Mouse (Mus musculus) gastrocnemius, adult 18-20 months (tissue): ENCODE data around the gene Rabl6. TPM values are rescaled to one million over a fixed set of nuclear protein-coding genes. Genes with fewer than 3 reads are reported as not detected.
"Not testable (repeated sequence)": the region's sequence is repeated elsewhere in the genome, so short reads cannot be mapped to it uniquely, and the experiment has no call there.

Experiments used
- DNase-seq: peaks from one replicate; pipeline ENCODE4 v3.0.0; 2021; ENCODE audit warnings: low spot score
- total RNA-seq, 2 experiments: library from RNA; stranded (reverse); gene quantifications; 2 replicates each; pipeline ENCODE4 v1.2.3; 2021

The Rabl6 gene
- total RNA-seq, 2 experiments from 2014 or later, result 75.3 to 82.5 TPM

DNA sequence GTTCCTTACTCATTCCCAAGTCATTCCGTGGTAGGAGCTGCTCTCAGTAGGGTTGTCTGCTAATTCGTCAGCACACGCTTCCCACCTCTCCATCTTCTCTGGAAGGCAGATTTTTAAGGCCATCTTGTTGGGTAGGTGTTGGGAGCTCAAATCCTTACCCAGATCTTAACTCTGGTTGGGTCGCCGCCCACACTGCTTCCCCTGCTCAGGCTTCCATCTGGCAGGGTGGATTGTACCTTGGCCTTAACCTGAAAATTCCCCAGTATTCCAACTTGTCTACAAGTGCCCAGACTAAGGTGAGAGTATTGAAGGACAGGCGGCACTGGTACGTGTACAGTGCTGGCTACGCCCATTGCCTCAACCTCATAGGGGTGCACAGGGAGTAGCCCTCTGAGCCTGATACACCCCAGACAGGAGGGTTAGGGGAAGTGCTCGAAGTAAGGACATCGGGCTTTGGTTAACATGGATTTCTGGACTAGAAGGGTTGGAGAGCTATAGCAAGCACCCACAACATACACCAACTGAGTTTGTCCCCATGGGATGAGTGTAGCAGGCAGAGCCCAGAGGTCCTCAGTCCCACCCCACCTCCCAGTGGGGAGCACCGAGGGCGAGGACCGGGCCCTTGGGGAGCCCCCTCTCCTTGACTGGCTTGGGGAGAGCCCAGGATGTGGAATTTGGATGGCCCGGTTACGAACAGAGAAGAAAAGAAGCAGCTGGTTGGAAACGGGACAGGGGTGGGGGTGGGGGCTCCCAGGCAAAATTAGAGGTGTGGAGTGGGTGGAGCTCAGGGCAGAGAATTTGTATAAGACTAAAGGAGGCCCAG is 32.1 kb downstream of the Rabl6 start:
- no peak for DNase-seq

DNA sequence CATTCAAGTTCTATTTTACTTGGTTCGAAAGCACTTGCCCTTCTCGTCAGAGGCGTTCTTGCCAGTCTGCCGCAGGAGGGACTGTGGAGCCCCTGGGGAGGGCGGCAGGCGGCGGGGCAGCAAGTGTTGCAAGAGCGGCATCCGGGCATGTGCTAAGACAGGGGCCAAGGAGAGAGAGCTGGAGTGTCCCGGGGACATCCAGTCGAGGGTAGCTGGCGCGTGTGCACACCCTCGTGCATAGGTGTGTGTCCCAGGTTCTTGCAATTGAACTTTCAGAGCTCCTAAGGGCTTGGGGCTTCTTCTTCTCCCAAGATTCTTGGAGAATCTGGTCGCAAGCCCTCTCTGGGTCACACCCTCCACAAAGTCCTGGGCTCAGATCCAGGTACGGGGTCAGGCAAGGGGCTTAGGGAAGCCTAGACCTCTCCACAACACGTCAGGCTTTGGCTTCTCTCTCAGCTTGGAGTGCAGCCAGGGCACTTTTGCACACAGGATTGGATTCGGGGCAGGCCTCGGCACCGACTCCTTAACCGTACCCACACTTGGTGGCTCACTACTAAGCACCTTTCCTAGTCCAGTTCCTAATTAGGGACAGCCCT is 32.8 kb downstream of the Rabl6 start:
- peak; percentile 32 for DNase-seq

DNA sequence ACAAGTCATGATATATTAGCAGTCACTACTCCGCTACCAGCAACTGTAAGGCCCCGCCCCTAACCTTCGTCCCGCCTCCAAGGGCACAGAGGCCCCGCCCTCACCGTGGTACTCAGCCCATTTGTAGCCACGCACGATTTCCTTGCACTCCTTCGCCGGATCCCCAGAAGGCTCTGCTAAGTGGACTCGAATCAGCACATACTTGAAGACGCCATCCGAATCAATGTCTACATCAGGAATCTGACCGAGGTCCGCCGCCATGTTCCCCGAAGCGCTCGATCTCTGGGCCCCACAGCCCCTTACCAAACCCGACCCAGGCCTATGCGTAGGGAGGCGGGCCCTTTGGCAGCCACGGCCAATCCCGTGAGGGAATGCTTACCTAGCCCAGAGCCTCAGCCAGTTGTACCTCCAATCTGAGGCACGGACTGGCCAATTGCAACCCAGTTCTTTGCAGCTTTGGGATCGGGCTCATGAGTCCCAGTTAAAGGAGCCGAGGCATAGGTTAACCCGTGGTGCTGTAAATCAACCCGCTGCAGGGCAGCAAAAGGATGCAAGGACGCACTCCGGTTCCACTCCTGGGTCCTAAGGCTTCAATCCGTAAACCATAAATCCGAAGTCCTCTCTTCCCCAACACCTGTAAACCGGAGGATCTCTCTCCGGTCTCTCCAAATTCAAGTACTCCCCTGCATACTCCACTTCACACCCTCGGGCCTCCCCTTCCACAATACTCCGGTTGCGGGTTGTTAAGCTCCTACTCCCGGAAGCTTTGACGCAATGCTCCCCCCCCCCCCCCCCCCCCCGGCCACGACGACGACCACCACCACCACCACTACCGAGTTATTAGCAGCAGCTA is 33.5 kb downstream of the Rabl6 start, which contains the start of the genes Mamdc4 and Phpt1:
TSS of gene Mamdc4 (minus strand) at position 267 of the 853 bp plus-strand sequence.
TSS of gene Phpt1 (minus strand) at position 646 of the 853 bp plus-strand sequence.
- DNase-seq, result peak; percentile 97

DNA sequence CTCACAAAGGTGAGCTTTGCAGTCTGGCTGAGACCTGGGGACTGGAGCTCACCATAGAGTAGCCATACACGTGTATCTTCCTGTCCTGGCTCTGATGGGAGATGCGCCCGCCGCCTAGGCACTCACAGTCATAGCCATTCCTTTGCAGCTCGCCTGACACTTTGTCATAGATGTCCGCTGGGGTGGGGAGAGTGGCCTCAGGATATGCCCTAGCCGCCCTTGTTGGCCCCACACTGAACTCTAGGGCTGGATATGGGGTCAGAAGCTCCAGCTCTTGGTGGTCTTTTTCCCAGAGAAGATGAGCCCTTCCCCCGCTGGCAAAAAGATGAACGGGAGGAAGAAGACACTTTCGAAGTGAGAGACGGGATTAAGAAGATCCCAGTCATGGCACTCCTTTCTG is 34.2 kb downstream of the Rabl6 start:
- DNase-seq, result no peak

DNA sequence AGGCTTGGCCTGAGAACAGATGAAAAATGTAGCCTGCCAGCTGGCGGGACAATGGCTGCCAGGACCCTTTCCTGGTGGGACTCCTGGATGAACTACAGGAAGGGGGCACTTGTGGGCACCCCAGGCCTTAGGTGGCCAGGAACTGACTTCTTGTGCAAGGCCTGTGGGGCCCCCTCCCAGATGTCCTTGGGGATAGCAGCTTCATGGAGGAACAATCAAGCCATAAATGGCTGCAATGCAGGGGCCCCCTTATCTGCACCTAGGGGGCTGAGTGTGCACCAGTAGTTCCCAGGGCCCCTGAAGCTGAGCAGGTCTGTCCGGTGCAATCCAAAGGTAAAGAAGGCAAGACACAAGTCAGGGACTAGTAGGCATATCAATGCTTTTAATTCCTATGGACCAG is 35.3 kb downstream of the Rabl6 start:
- no peak for DNase-seq

DNA sequence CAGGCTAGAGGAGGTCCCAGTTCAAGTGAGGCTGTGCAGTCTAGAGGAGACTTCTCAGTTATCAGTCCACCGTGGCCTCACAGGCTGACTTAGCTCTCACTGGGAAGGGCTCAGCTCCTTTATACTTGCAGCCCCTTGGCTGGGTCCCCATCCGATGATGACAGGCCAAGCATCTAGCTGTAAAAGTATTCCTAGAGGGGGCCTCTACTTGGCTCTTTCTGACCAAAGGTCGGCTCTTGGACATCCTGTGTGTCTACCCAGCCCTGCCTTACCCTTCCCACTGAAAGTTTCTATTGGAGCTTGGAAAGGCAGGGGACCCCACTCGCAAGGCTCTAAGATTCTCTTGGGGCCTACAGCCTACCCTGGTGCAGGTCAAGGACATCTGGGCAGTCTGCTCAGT is 37.1 kb downstream of the Rabl6 start:
- DNase-seq, result no peak

DNA sequence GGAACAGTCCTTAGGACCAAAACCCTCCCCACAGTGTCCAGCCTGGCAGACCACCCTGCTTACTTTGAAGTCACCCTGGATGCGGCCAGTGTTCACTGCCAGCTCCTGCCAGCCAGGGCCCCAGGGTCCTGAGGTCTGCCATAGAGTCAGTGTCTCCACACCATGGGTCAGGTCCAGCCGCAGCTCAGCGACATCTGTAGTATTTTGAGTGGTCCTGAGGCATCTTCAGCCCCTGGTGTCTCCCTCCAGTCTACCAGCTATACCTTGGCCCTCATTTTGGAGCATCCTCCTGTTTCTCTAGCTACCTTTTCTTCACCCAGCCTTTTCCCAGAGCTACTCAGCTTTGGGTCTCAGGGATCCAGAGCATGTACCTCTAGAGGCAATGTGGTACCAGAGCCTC is 39.0 kb downstream of the Rabl6 start:
- DNase-seq, result no peak

DNA sequence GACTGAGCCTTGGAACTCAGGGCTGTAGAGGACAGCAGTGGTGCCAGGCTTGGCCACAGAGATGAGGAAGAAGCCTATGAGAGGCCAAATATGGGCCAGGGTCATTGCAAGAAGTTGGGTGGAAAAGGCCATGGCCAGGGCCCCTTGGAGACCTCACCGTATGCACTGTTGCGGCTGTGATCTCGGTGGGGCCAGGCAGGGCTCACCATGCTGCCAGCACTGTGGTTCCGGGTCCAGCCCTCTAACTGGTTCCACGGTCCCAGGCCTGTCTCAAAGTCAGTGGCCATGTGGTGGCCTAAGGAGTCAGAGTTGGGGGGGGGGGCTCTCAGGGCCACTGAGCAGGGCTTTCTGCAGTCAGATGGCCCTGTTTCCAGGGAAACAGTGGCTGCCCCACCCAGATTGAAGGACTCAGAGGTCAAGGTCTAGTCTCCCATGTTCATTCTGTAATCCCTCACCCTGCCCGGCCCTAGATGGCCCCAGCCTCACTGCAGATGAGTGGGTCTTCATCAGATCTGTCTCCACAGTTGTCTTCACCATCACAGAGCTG is 39.8 kb downstream of the Rabl6 start:
- DNase-seq, result no peak

DNA sequence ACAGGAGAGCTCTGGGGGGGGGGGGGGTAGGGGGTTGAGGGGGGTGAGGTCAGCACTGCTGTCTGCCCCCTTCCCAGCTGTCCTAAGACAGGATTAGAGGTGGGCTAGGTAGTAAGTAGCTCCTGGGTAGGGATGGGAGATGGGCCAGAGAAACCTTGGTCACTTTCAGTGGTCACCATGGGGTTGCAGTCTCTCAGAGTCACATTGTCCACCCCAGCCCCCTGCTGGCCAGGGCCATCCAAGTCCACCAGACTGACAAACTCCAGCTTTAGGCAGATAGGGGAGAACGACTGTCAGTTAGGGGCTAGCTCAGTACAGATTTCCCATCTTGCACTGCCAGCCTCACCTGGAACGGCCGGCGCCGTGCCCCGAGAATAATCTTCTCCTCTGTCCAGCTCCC is 41.8 kb downstream of the Rabl6 start:
- no peak for DNase-seq

DNA sequence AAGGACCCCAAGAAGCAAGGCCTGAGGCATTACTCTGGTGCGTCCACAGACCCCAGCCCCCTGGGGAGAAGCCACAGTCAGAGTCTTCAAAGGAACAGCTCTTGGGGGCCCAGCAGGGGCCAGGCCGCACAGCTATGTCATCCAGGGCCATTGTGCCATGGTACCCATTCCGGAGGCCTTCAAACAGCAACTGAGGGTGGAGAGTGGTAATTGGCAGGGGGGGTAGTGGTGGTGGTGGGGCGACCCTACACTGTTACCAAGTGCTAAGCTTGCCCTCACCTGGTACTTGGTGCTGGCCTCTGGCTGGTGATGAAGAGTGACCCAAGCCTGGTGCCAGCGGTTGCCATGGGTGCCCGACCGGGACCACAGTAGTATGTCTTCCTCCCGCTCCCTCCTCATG is 42.6 kb downstream of the Rabl6 start:
- no peak for DNase-seq

DNA sequence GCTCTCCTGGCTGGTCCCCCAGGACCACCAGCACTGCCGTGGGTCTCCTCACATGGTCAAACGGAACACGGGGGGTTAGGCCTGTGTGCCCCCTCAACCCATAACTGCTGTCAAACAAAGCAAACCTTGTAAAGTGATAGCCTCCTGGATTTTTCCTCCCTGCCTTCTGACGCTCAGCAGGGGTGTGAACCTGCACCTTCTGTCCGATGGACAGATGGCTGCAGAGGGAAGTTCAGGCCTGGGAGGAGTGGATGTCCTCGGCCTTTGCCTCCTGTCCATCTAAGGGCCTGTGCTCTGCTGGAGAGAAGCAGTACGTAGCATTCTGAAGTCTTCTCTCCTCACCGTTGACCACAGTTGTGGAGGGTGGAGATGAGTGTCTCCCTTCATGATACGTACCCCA is 46.4 kb downstream of the Rabl6 start:
- DNase-seq, result no peak

DNA sequence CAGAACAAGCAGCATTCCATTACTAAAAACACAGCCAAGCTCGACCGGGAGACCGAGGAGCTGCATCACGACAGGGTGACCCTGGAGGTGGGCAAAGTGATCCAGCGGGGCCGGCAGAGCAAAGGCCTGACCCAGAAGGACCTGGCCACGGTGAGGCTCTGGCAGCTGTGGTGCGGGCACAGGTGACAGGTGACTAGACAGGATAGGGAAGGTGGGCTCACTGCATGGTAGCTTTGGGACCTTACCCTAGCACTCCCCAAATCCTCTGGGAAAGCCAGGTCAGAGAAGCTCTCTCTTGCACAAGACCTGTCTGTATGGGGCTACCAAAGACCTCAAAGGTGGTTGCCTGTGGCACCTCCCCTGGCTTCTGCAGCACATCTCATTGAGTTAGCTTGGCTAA is 47.8 kb downstream of the Rabl6 start:
- DNase-seq, result no peak

DNA sequence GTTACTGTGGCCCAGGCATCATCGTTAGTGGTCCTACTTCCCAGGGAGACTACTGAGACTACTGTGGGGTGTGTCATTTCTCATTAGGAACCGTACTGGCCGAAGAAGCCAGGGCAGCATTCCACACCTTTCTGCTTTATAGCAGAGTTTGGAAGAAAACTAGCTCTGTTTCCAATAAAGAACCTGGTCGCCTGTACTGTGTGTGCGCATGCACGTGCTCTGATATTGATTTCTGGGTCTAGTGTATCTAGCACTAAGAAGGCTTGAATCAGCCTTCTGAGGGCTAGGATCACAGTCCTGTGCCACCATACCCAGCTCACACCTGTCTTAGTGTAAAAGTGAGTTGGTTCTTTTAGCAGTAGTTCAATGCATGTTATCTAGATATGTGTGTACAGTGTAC is 49.5 kb downstream of the Rabl6 start:
- DNase-seq, result no peak

DNA sequence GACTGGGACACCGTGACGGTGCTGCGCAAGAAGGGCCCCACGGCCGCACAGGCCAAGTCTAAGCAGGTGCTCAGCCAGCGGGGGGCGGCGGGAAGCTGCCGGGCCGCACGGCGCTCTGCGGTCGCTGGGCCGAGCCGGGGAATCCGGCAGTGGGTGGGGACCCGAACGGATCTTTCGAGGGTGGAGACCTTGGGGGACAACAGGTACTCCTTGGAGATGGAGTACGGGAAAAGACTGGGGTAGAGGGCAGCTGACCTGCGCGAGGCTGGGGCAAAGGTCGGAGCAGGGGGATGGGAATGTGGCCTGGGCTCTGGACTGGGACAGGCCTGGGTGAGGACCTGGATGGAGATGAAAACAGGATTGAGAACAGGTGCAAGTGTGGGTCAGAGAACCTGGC is 50.4 kb downstream of the Rabl6 start:
- DNase-seq, result no peak

DNA sequence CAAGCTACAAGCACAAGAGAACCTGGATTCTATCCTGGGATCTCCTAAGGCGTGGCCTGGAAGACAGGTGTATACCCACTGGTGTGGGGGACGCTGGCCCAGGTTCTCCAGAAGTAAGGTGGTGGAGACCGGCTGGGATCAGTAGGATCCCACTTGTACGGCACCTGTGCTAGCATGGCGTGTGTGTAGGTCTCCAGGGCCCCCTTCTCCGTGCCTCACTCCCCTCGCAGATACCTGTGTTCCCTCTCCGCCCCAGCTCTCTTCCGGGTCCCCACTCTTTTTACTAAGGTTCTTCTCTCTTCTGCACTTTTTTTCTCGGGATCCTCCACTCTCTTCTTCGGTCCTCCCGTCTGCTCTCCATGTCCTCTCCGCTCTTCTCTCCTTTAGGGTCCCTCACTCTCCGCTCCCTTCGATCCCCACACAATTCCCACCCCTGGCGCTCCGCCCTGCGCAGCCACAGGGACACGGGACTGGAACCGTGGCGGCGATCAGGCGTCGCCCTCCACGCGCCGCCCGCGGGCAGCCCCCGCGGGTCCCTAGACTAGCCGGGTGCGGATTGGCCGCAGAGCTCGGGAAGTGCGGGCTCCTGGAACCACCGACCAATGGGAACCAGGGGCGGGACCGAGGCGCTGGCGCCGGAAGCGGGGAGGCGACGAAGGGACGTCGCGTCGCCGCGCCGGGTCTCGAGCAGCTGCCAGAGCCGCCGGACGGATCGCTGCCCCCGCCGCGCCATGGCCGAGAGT is 50.9 kb downstream of the Rabl6 start, which contains the start of gene Edf1:
TSS of gene Edf1 (plus strand) at position 627 of the 743 bp plus-strand sequence.
- DNase-seq, result peak; percentile 96

DNA sequence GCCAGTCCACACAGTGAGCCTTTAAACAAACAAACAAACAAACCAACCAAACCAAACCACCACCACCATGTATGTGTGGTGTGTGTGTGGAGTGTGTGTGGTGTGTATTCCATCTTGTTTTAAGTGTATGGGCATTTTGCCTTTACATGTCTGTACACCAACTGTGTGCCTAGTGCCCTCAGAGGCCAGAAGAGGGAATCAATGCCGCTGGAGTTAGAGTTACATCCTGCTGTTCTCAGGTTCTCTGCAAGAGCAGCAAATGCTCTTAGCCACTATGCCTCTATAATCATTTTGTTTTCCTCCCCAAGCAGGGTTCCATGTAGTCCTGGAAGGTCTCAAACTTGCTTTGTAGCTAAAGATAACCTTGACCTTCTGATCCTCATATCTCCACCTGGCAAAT is 52.0 kb downstream of the Rabl6 start:
- DNase-seq, result no peak

DNA sequence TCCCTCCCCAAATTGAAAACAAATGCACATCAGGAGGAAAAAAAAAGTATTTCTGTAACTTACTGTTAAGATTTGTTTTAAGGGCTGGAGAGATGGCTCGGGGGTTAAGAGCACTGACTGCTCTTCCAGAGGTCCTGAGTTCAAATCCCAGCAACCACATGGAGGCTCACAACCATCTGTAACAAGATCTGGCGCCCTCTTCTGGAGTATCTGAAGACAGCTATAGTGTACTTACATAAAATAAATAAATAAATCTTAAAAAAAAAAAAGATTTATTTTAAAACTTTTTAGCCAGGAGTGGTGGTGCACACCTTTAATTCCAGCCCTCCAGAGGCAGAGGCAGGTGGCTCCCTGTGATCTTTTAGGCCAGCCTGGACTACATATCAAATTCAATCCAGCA is 52.8 kb downstream of the Rabl6 start:
- DNase-seq, result not testable (repeated sequence)

DNA sequence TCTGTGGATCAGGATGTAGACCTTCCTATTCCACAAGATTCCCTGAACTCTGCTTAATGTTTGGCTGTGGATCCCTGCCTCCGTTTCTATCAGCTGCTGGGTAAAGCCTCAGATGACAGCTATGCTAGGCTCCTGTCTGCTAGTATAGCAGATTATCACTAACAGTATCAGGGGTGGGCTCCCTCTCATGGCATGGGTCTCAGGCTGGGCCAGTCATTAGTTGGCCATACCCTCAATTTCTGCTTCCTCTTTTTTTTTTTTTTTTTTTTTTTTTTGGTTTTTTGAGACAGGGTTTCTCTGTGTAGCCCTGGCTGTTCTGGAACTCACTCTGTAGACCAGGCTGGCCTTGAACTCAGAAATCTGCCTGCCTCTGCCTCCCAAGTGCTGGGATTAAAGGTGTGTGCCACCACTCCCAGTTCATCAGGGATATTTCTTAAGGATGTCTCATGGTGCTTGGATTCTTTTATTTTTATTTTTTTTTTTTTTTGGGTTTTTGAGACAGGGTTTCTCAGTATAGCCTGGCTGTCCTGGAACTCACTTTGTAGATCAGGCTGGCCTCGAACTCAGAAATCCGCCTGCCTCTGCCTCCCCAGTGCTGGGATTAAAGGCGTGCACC is 55.0 kb downstream of the Rabl6 start:
- DNase-seq, result not testable (repeated sequence)

DNA sequence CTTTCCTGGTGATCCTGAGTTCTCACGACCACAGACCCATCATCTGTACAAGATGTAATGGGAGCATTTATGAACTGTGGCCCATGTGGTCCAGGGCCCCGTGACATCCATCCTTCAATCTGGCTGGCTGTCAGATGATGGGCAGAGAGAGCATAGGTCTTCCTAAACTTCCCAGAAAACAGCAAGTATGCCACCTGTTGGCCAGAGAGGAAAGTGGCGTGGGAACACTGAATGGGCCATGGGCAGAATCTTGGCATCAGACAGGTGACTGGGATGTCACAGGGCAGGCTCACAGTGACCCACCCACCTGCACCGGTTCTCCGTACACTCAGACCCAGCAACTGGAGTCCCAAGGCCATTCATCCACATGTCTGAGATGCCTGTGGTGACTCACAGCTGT is 57.1 kb downstream of the Rabl6 start:
- peak; percentile 70 for DNase-seq
